Mouse (Mus musculus): ENCODE measurements around the gene Gm6096. TPM values are rescaled to one million over a fixed set of nuclear protein-coding genes. Genes with fewer than 3 reads are reported as not detected.
"Not testable (repeated sequence)": the region's sequence is repeated elsewhere in the genome, so short reads cannot be mapped to it uniquely, and the experiment has no call there.

The Gm6096 gene
- total RNA-seq (2014; rRNA removed) (not detected in 2 replicates), polyA plus RNA-seq (2015; fragmentation: Nextera tagmentation; extraction: Ambion mirVana) (not detected in 2 replicates)

GRCm38 (mm10) chr7:34250738-34251137 lies at the start of gene Gm6096:
Gm6096 (plus strand) TSS chr7:34251038.
- H3K4me3 ChIP-seq (ENCODE audit: low read length) = no peak within 1 kb of the TSS
- H3K27ac ChIP-seq = no peak within 1 kb of the TSS
- DNase-seq (ENCODE audit: low spot score) (no peak), ATAC-seq (no peak)
- H3K4me2 ChIP-seq (ENCODE audit: low read depth, low read length) = no peak within 1 kb of the TSS
- no peak for TF ChIP-seq CTCF (IDR thresholded peaks at IDR 0.05; ENCODE audit: low read depth)
- H3K9ac ChIP-seq (replicated peaks; ENCODE audit: low read length) = no peak within 1 kb of the TSS
- no peaks in the 10 kb centered on the region for H3K27me3 ChIP-seq (ENCODE audit: insufficient read depth, low read length)
- no peaks in the 10 kb centered on the region for H3K4me1 ChIP-seq (ENCODE audit: insufficient read depth, low read length)
- 95% methylated on average over 7 of the region's 7 CpGs for WGBS
- peaks cover 41% of the 10 kb centered on the region for H3K36me3 ChIP-seq (ENCODE audit: insufficient read depth, low read length)
- H3K9me3 ChIP-seq (ENCODE audit: low read length) = no peaks in the 10 kb centered on the region

- H3K36me3 ChIP-seq (ENCODE audit: insufficient read depth, low read length) = peaks cover 57% of the 10 kb centered on the region
- H3K27me3 ChIP-seq (ENCODE audit: insufficient read depth, low read length); H3K4me3 ChIP-seq (ENCODE audit: low read length); DNase-seq (ENCODE audit: low spot score); H3K4me2 ChIP-seq (ENCODE audit: low read depth, low read length); H3K27ac ChIP-seq; H3K4me1 ChIP-seq (ENCODE audit: insufficient read depth, low read length); H3K9me3 ChIP-seq (ENCODE audit: low read length); H3K9ac ChIP-seq (replicated peaks; ENCODE audit: low read length); ATAC-seq: not testable (repeated sequence)
- 93% methylated on average over 10 of the region's 10 CpGs for WGBS
Observed at GRCm38 (mm10) chr7:34202147-34202546, 48.7 kb upstream of the Gm6096 start.

DNA sequence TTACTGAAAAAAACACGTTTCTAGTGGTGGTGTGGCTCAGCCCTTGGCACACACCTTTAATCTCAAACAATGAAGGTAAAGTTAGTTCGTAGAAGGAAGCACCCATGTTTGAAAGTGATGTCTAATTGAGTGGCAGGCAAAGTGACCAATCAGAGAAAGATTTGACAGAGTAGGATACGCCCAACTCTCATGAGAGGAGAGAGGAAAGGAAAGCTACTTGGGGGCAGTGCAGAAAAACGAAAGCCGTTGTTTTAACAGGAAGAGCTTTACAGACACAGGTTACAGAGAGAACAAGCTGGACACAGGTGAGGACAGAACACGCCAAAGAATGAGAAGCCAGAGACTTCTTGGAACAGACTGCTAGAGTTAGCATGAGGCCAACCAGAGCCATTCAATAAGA lies 44.5 kb upstream of the Gm6096 start:
- no peak overlapping the region for H3K4me3 ChIP-seq (ENCODE audit: low read length)
- no peak for ATAC-seq

DNA sequence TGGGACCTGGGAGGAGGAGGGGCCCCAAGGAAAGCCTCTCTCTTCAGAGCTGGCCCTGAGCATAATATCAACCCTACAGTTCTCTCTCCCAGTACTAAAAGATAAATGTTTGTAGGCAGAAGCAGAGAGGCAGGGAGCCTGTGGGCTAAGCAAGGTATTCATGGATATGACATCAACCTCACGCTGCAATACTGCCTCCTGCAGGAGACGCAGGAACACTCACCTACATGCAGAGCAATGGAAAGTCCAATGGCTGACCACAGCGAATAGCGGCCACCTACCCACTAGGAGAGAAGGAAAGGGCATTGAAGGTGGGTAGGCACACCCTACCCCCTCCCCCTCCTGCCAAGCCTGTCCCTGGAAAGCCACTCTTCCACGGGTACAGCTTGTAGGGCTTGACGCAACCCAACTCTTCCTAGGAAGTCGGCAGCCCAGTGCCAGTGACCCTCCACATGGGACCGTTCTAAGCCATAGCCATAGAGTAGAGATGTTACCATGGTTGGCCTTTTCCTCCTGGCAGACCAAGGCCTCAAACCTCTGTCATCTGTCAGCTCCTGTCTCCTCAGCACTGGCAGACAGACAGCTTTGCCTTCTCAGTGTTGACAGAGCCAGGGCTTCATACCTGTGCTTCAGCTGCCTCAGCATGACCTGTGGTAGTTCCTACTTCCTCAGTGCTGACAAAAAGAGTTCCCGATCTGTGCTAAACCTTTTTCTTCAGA lies 42.7 kb upstream of the Gm6096 start:
- no peak overlapping the region for H3K4me2 ChIP-seq (ENCODE audit: low read depth, low read length)
- H3K9me3 ChIP-seq (ENCODE audit: low read length) = no peaks in the 10 kb centered on the region
- H3K27me3 ChIP-seq (ENCODE audit: insufficient read depth, low read length) = no peaks in the 10 kb centered on the region
- no peak overlapping the region for H3K9ac ChIP-seq (replicated peaks; ENCODE audit: low read length)
- 90% methylated on average over 9 of the region's 9 CpGs for WGBS
- no peak overlapping the region for H3K4me3 ChIP-seq (ENCODE audit: low read length)
- H3K36me3 ChIP-seq (ENCODE audit: insufficient read depth, low read length) = peaks cover 92% of the 10 kb centered on the region
- H3K27ac ChIP-seq = no peak overlapping the region
- ATAC-seq = no peak
- TF ChIP-seq CTCF (IDR thresholded peaks at IDR 0.05; ENCODE audit: low read depth) = peak; percentile 32; the same call in 1 of the 2 replicates
- DNase-seq (ENCODE audit: low spot score) = no peak
- H3K4me1 ChIP-seq (ENCODE audit: insufficient read depth, low read length) = no peaks in the 10 kb centered on the region

More for the DNA sequence above, 44.5 kb upstream of the Gm6096 start:
- peaks cover 89% of the 10 kb centered on the region for H3K36me3 ChIP-seq (ENCODE audit: insufficient read depth, low read length)
- no peaks in the 10 kb centered on the region for H3K27me3 ChIP-seq (ENCODE audit: insufficient read depth, low read length)
- TF ChIP-seq CTCF (IDR thresholded peaks at IDR 0.05; ENCODE audit: low read depth) = no peak
- DNase-seq (ENCODE audit: low spot score) = no peak
- H3K9ac ChIP-seq (replicated peaks; ENCODE audit: low read length) = no peak overlapping the region
- H3K9me3 ChIP-seq (ENCODE audit: low read length) = no peaks in the 10 kb centered on the region
- no peak overlapping the region for H3K27ac ChIP-seq
- 96% methylated on average over 6 of the region's 6 CpGs for WGBS
- H3K4me1 ChIP-seq (ENCODE audit: insufficient read depth, low read length) = no peaks in the 10 kb centered on the region
- no peak overlapping the region for H3K4me2 ChIP-seq (ENCODE audit: low read depth, low read length)

- no peak overlapping the region for H3K9ac ChIP-seq (replicated peaks; ENCODE audit: low read length)
- H3K4me2 ChIP-seq (ENCODE audit: low read depth, low read length) = no peak overlapping the region
- peaks cover 94% of the 10 kb centered on the region for H3K36me3 ChIP-seq (ENCODE audit: insufficient read depth, low read length)
- H3K4me1 ChIP-seq (ENCODE audit: insufficient read depth, low read length) = no peaks in the 10 kb centered on the region
- TF ChIP-seq CTCF (IDR thresholded peaks at IDR 0.05; ENCODE audit: low read depth) = no peak
- no peak overlapping the region for H3K4me3 ChIP-seq (ENCODE audit: low read length)
- ATAC-seq (no peak), DNase-seq (ENCODE audit: low spot score) (no peak)
- H3K9me3 ChIP-seq (ENCODE audit: low read length) = no peaks in the 10 kb centered on the region
- H3K27ac ChIP-seq = no peak overlapping the region
- no peaks in the 10 kb centered on the region for H3K27me3 ChIP-seq (ENCODE audit: insufficient read depth, low read length)
- 96% methylated on average over 7 of the region's 7 CpGs for WGBS
Observed at GRCm38 (mm10) chr7:34213281-34213680, 37.6 kb upstream of the Gm6096 start.

- no peaks in the 10 kb centered on the region for H3K27me3 ChIP-seq (ENCODE audit: insufficient read depth, low read length)
- no peak for DNase-seq (ENCODE audit: low spot score)
- no peaks in the 10 kb centered on the region for H3K9me3 ChIP-seq (ENCODE audit: low read length)
- H3K4me1 ChIP-seq (ENCODE audit: insufficient read depth, low read length) = no peaks in the 10 kb centered on the region
- no peak for ATAC-seq
- no peak overlapping the region for H3K9ac ChIP-seq (replicated peaks; ENCODE audit: low read length)
- peaks cover 87% of the 10 kb centered on the region for H3K36me3 ChIP-seq (ENCODE audit: insufficient read depth, low read length)
- no peak overlapping the region for H3K27ac ChIP-seq
- WGBS = 72% methylated on average over 8 of the region's 8 CpGs
- H3K4me2 ChIP-seq (ENCODE audit: low read depth, low read length) = no peak overlapping the region
- H3K4me3 ChIP-seq (ENCODE audit: low read length) = no peak overlapping the region
- no peak for TF ChIP-seq CTCF (IDR thresholded peaks at IDR 0.05; ENCODE audit: low read depth)
Observed at GRCm38 (mm10) chr7:34214644-34215043, 36.2 kb upstream of the Gm6096 start.

DNA sequence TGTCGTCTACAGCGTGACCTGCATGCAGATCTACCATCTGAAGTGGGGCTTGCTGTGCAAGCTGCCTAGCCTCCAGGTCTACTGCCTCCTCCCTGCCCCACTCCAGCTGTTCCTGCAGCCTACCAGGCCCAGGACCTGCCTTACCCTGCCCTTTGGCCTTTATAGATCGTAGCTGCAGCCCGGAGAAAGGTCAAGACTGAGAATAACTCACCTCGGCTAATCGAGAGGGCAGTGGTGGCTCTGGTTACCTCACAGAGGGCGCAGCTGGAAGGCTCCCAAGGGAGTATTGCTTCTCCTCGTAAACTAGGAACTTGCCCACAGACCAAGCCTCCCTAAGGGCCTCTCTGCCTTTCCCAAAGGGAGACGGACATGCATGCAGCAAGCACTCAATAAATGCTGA lies 35.4 kb upstream of the Gm6096 start:
- no peaks in the 10 kb centered on the region for H3K9me3 ChIP-seq (ENCODE audit: low read length)
- TF ChIP-seq CTCF (IDR thresholded peaks at IDR 0.05; ENCODE audit: low read depth) = no peak
- peaks cover 89% of the 10 kb centered on the region for H3K36me3 ChIP-seq (ENCODE audit: insufficient read depth, low read length)
- no peak for ATAC-seq
- no peak overlapping the region for H3K27ac ChIP-seq
- no peak overlapping the region for H3K9ac ChIP-seq (replicated peaks; ENCODE audit: low read length)
- H3K27me3 ChIP-seq (ENCODE audit: insufficient read depth, low read length) = no peaks in the 10 kb centered on the region
- no peak for DNase-seq (ENCODE audit: low spot score)
- H3K4me2 ChIP-seq (ENCODE audit: low read depth, low read length) = no peak overlapping the region
- H3K4me3 ChIP-seq (ENCODE audit: low read length) = no peak overlapping the region
- whole genome bisulfite sequencing = 93% methylated on average over 9 of the region's 9 CpGs
- no peaks in the 10 kb centered on the region for H3K4me1 ChIP-seq (ENCODE audit: insufficient read depth, low read length)
